Mouse (Mus musculus): ENCODE measurements at regions not wholly inside any gene's neighbourhood (a gene's known extent, or its start where the extent isn't known, plus 50 kb on each side); places are given as distances from the start of the nearest gene placed in this dataset.

- TF ChIP-seq CTCF (IDR thresholded peaks at IDR 0.05; ENCODE audit: low read depth) (no peak), EP300 (IDR thresholded peaks at IDR 0.05; ENCODE audit: low read depth) (no peak)
Observed at GRCm38 (mm10) chr13:92912661-92913060, 68.1 kb downstream of the Mtx3 start.

Data from heart, postnatal 0 days (tissue).